In genomic region chr11:58322824-58323569, GRCm38 (mm10) we compare ENCODE assay signal across 8 mouse cellular contexts. TPM values are rescaled to one million over a fixed set of nuclear protein-coding genes. Genes with fewer than 3 reads are reported as not detected.
DNase-seq lines count a peak whose midpoint lies in the region; ATAC-seq and TF ChIP-seq lines count a peak whose summit lies in the region.

No protein-coding gene starts in this region.

- peaks cover 38% of the 10 kb centered on the region for H3K36me3 ChIP-seq in embryonic facial prominence, embryonic 15.5 days
- peaks cover 26% of the 10 kb centered on the region for H3K36me3 ChIP-seq in kidney, embryonic 14.5 days (ENCODE audit: control insufficient read depth, insufficient read depth, low read length)
- H3K36me3 ChIP-seq in limb, embryonic 14.5 days (ENCODE audit: control insufficient read depth, insufficient read depth, low read length) = peaks cover 17% of the 10 kb centered on the region
- peaks cover 10% of the 10 kb centered on the region for H3K36me3 ChIP-seq in midbrain, embryonic 16.5 days (ENCODE audit: control insufficient read depth, insufficient read depth, low read length)
- H3K36me3 ChIP-seq in spleen, adult 2 months (ENCODE audit: control insufficient read depth, insufficient read depth, low read length) = no peaks in the 10 kb centered on the region; the same call in 1 of the 2 replicates

- WGBS in embryonic facial prominence, embryonic 15.5 days = under 1% methylated on average over 60 of the region's 63 CpGs
- WGBS in kidney, embryonic 14.5 days = under 1% methylated on average over 63 of the region's 63 CpGs
- WGBS in limb, embryonic 14.5 days = under 1% methylated on average over 42 of the region's 63 CpGs
- WGBS in midbrain, embryonic 16.5 days = under 1% methylated on average over 59 of the region's 63 CpGs
- under 1% methylated on average over 60 of the region's 63 CpGs for WGBS in spleen, adult 2 months

- peak overlapping the region; percentile 74 for H3K4me3 ChIP-seq in bone marrow macrophage, adult 2 months (ENCODE audit: insufficient read depth, low read length)
- peak overlapping the region; percentile 76 for H3K4me3 ChIP-seq in embryonic facial prominence, embryonic 15.5 days (replicated peaks)
- peak overlapping the region; percentile 80 for H3K4me3 ChIP-seq in kidney, embryonic 14.5 days (ENCODE audit: low read length)
- H3K4me3 ChIP-seq in limb, embryonic 14.5 days (replicated peaks; ENCODE audit: low read length) = peak overlapping the region; percentile 76
- peak overlapping the region; percentile 62 for H3K4me3 ChIP-seq in midbrain, embryonic 16.5 days (ENCODE audit: low read depth, low read length)
- H3K4me3 ChIP-seq in spleen, adult 2 months (ENCODE audit: extremely low read depth, insufficient read depth, insufficient read length) = peak overlapping the region; percentile 78

- H3K9me3 ChIP-seq in embryonic facial prominence, embryonic 15.5 days (replicated peaks) = 0 out of 2 replicates have a peak, but pooled peaks cover 3% of the 10 kb centered on the region
- no peaks in the 10 kb centered on the region for H3K9me3 ChIP-seq in kidney, embryonic 14.5 days (ENCODE audit: control insufficient read depth, low read length)
- no peaks in the 10 kb centered on the region for H3K9me3 ChIP-seq in limb, embryonic 14.5 days (ENCODE audit: control insufficient read depth, low read length)
- no peaks in the 10 kb centered on the region for H3K9me3 ChIP-seq in midbrain, embryonic 16.5 days (replicated peaks; ENCODE audit: control insufficient read depth, low read length, poor library complexity, severe bottlenecking)

- no peak for TF ChIP-seq POLR2A in bone marrow macrophage, adult 2 months (IDR thresholded peaks at IDR 0.05; ENCODE audit: borderline replicate concordance, low read depth, low read length)
- TF ChIP-seq POLR2A in limb, embryonic 14.5 days (IDR thresholded peaks at IDR 0.05; ENCODE audit: borderline replicate concordance, extremely low read depth, insufficient read depth, insufficient read length) = peak; percentile 84; the same call in 1 of the 2 replicates
- TF ChIP-seq POLR2A in spleen, adult 2 months (IDR thresholded peaks at IDR 0.05; ENCODE audit: low read depth, low read length) = peak; percentile 60; the same call in 1 of the 2 replicates

- no peak for TF ChIP-seq CTCF in bone marrow macrophage, adult 2 months (IDR thresholded peaks at IDR 0.05; ENCODE audit: low read depth, low read length)
- no peak for TF ChIP-seq CTCF in spleen, adult 2 months (IDR thresholded peaks at IDR 0.05; ENCODE audit: extremely low read depth, insufficient read depth, insufficient read length, insufficient replicate concordance)

- peak overlapping the region; percentile 74 for H3K27ac ChIP-seq in bone marrow macrophage, adult 2 months (ENCODE audit: insufficient read depth, low read depth, low read length)
- H3K27ac ChIP-seq in embryonic facial prominence, embryonic 15.5 days (replicated peaks) = peak overlapping the region; percentile 97
- peak overlapping the region; percentile 97 for H3K27ac ChIP-seq in kidney, embryonic 14.5 days (ENCODE audit: low read depth, low read length)
- H3K27ac ChIP-seq in limb, embryonic 14.5 days (replicated peaks; ENCODE audit: low read depth, low read length) = peak overlapping the region; percentile 93
- H3K27ac ChIP-seq in midbrain, embryonic 16.5 days (ENCODE audit: low read length) = peak overlapping the region; percentile 91
- peak overlapping the region; percentile 89 for H3K27ac ChIP-seq in spleen, adult 2 months (ENCODE audit: insufficient read depth, low read length)

- no peaks in the 10 kb centered on the region for H3K27me3 ChIP-seq in embryonic facial prominence, embryonic 15.5 days
- no peaks in the 10 kb centered on the region for H3K27me3 ChIP-seq in kidney, embryonic 14.5 days (ENCODE audit: control insufficient read depth, insufficient read depth, low read length)
- no peaks in the 10 kb centered on the region for H3K27me3 ChIP-seq in limb, embryonic 14.5 days (ENCODE audit: control insufficient read depth, insufficient read depth, low read length)
- no peaks in the 10 kb centered on the region for H3K27me3 ChIP-seq in midbrain, embryonic 16.5 days (ENCODE audit: control insufficient read depth, insufficient read depth, low read depth, low read length)
- H3K27me3 ChIP-seq in spleen, adult 2 months (ENCODE audit: control insufficient read depth, insufficient read depth, low read length) = no peaks in the 10 kb centered on the region

- DNase-seq in B cell, adult 2 months = peak; percentile 95
- peak; percentile 97 to 98 for DNase-seq in heart, adult 9 months (ENCODE audit: low spot score in 2 of 2)
- peak; percentile 96 for DNase-seq in limb, embryonic 14.5 days (ENCODE audit: low spot score)
- peak; percentile 87 to 97 for DNase-seq in spleen, adult 2 months (ENCODE audit: low read depth in 1 of 2, low spot score in 2 of 2)

- peak overlapping the region; percentile 89 for H3K4me2 ChIP-seq in embryonic facial prominence, embryonic 15.5 days (replicated peaks)
- peak overlapping the region; percentile 86 for H3K4me2 ChIP-seq in kidney, embryonic 14.5 days (replicated peaks; ENCODE audit: low read depth, low read length)
- H3K4me2 ChIP-seq in limb, embryonic 14.5 days (replicated peaks; ENCODE audit: low read depth, low read length, severe bottlenecking) = peak overlapping the region; percentile 89
- H3K4me2 ChIP-seq in midbrain, embryonic 16.5 days (ENCODE audit: low read length) = peak overlapping the region; percentile 92

- peaks cover 19% of the 10 kb centered on the region for H3K4me1 ChIP-seq in bone marrow macrophage, adult 2 months (ENCODE audit: control insufficient read depth, insufficient read depth, low read length)
- peaks cover 15% of the 10 kb centered on the region for H3K4me1 ChIP-seq in embryonic facial prominence, embryonic 15.5 days
- peaks cover 11% of the 10 kb centered on the region for H3K4me1 ChIP-seq in kidney, embryonic 14.5 days (ENCODE audit: control insufficient read depth, insufficient read depth, low read length)
- H3K4me1 ChIP-seq in limb, embryonic 14.5 days (ENCODE audit: control insufficient read depth, insufficient read depth, low read length) = peaks cover 12% of the 10 kb centered on the region
- peaks cover 20% of the 10 kb centered on the region for H3K4me1 ChIP-seq in midbrain, embryonic 16.5 days (ENCODE audit: control insufficient read depth, insufficient read depth, low read length)
- peaks cover 4% of the 10 kb centered on the region; the same call in 1 of the 2 replicates for H3K4me1 ChIP-seq in spleen, adult 2 months (ENCODE audit: control insufficient read depth, insufficient read depth, insufficient read length)

- ATAC-seq in embryonic facial prominence, embryonic 15.5 days (ENCODE audit: insufficient number of reproducible peaks, low FRiP score, low TSS enrichment, low read depth) = peak; percentile 98
- ATAC-seq in kidney, embryonic 14.5 days (ENCODE audit: low FRiP score, low TSS enrichment) = peak; percentile 99
- peak; percentile 97 for ATAC-seq in limb, embryonic 14.5 days (ENCODE audit: low FRiP score, low read depth)
- ATAC-seq in midbrain, embryonic 16.5 days = peak; percentile 98

- H3K9ac ChIP-seq in embryonic facial prominence, embryonic 15.5 days = peak overlapping the region; percentile 70
- H3K9ac ChIP-seq in kidney, embryonic 14.5 days (ENCODE audit: low read depth, low read length) = peak overlapping the region; percentile 84
- H3K9ac ChIP-seq in limb, embryonic 14.5 days (ENCODE audit: low read depth, low read length, severe bottlenecking) = peak overlapping the region; percentile 78
- H3K9ac ChIP-seq in midbrain, embryonic 16.5 days (ENCODE audit: low read depth, low read length) = peak overlapping the region; percentile 82

RNA-seq across cellular contexts. Expression of gene Zfp672, which starts 7.1 kb away (rescaled TPM):
- 14.2 TPM in 2 replicates for polyA plus RNA-seq in bone marrow macrophage, adult 2 months (2012; ENCODE audit: insufficient read depth, insufficient read length, missing spikeins)
- 39.6 and 41.0 TPM in 2 replicates for polyA plus RNA-seq in embryonic facial prominence, embryonic 15.5 days (2015; fragmentation: Nextera tagmentation; extraction: Ambion mirVana)
- polyA plus RNA-seq in kidney, embryonic 14.5 days (2014; fragmentation: Nextera tagmentation; extraction: Ambion mirVana) = 34.4 and 34.5 TPM in 2 replicates
- polyA plus RNA-seq in limb, embryonic 14.5 days (2012; rRNA removed) = 35.2 and 44.3 TPM in 2 replicates
- polyA plus RNA-seq in limb, embryonic 14.5 days (2014; fragmentation: Nextera tagmentation; extraction: Ambion mirVana) = 40.7 and 42.4 TPM in 2 replicates
- 37.1 and 40.2 TPM in 2 replicates for polyA plus RNA-seq in midbrain, embryonic 16.5 days (2015; fragmentation: Nextera tagmentation; extraction: Ambion mirVana)
- 17.5 and 23.3 TPM in 2 replicates for polyA plus RNA-seq in spleen, adult 2 months (2012; rRNA removed)

RNA-seq across cellular contexts. Expression of gene Sh3bp5l, which starts 7.5 kb away (rescaled TPM):
- polyA plus RNA-seq in bone marrow macrophage, adult 2 months (2012; ENCODE audit: insufficient read depth, insufficient read length, missing spikeins) = 17.3 and 19.2 TPM in 2 replicates
- 34.0 and 38.7 TPM in 2 replicates for polyA plus RNA-seq in embryonic facial prominence, embryonic 15.5 days (2015; fragmentation: Nextera tagmentation; extraction: Ambion mirVana)
- 17.0 and 27.5 TPM in 2 replicates for polyA plus RNA-seq in kidney, embryonic 14.5 days (2014; fragmentation: Nextera tagmentation; extraction: Ambion mirVana)
- polyA plus RNA-seq in limb, embryonic 14.5 days (2012; rRNA removed) = 25.6 and 30.7 TPM in 2 replicates
- polyA plus RNA-seq in limb, embryonic 14.5 days (2014; fragmentation: Nextera tagmentation; extraction: Ambion mirVana) = 24.4 and 28.5 TPM in 2 replicates
- polyA plus RNA-seq in midbrain, embryonic 16.5 days (2015; fragmentation: Nextera tagmentation; extraction: Ambion mirVana) = 52.4 and 53.2 TPM in 2 replicates
- 16.0 and 16.3 TPM in 2 replicates for polyA plus RNA-seq in spleen, adult 2 months (2012; rRNA removed)

RNA-seq across cellular contexts. Expression of gene Zfp692, which starts 16.1 kb away (rescaled TPM):
- polyA plus RNA-seq in bone marrow macrophage, adult 2 months (2012; ENCODE audit: insufficient read depth, insufficient read length, missing spikeins) = 12.1 and 13.5 TPM in 2 replicates
- 33.1 and 37.1 TPM in 2 replicates for polyA plus RNA-seq in embryonic facial prominence, embryonic 15.5 days (2015; fragmentation: Nextera tagmentation; extraction: Ambion mirVana)
- 19.3 and 23.1 TPM in 2 replicates for polyA plus RNA-seq in kidney, embryonic 14.5 days (2014; fragmentation: Nextera tagmentation; extraction: Ambion mirVana)
- 66.0 and 74.7 TPM in 2 replicates for polyA plus RNA-seq in limb, embryonic 14.5 days (2012; rRNA removed)
- polyA plus RNA-seq in limb, embryonic 14.5 days (2014; fragmentation: Nextera tagmentation; extraction: Ambion mirVana) = 18.3 and 18.8 TPM in 2 replicates
- 32.2 and 32.4 TPM in 2 replicates for polyA plus RNA-seq in midbrain, embryonic 16.5 days (2015; fragmentation: Nextera tagmentation; extraction: Ambion mirVana)
- 17.6 and 23.7 TPM in 2 replicates for polyA plus RNA-seq in spleen, adult 2 months (2012; rRNA removed)

RNA-seq across cellular contexts. Expression of gene 4930438A08Rik, which starts 48.4 kb away (rescaled TPM):
- polyA plus RNA-seq in bone marrow macrophage, adult 2 months (2012; ENCODE audit: insufficient read depth, insufficient read length, missing spikeins) = not detected in 2 replicates
- polyA plus RNA-seq in embryonic facial prominence, embryonic 15.5 days (2015; fragmentation: Nextera tagmentation; extraction: Ambion mirVana) = 2.0 and 2.4 TPM in 2 replicates
- not detected in 2 replicates for polyA plus RNA-seq in kidney, embryonic 14.5 days (2014; fragmentation: Nextera tagmentation; extraction: Ambion mirVana)
- 0.06 and 0.09 TPM in 2 replicates for polyA plus RNA-seq in limb, embryonic 14.5 days (2012; rRNA removed)
- 0.47 TPM in 1 of 2 replicates, not detected in the other for polyA plus RNA-seq in limb, embryonic 14.5 days (2014; fragmentation: Nextera tagmentation; extraction: Ambion mirVana)
- polyA plus RNA-seq in midbrain, embryonic 16.5 days (2015; fragmentation: Nextera tagmentation; extraction: Ambion mirVana) = not detected in 2 replicates
- 0.53 and 0.63 TPM in 2 replicates for polyA plus RNA-seq in spleen, adult 2 months (2012; rRNA removed)

RNA-seq across cellular contexts. Expression of gene Lypd8, which starts 55.8 kb away (rescaled TPM):
- polyA plus RNA-seq in bone marrow macrophage, adult 2 months (2012; ENCODE audit: insufficient read depth, insufficient read length, missing spikeins) = not detected in 2 replicates
- polyA plus RNA-seq in embryonic facial prominence, embryonic 15.5 days (2015; fragmentation: Nextera tagmentation; extraction: Ambion mirVana) = 0.20 and 0.35 TPM in 2 replicates
- not detected in 2 replicates for polyA plus RNA-seq in kidney, embryonic 14.5 days (2014; fragmentation: Nextera tagmentation; extraction: Ambion mirVana)
- polyA plus RNA-seq in limb, embryonic 14.5 days (2012; rRNA removed) = 0.06 and 0.44 TPM in 2 replicates
- not detected in 2 replicates for polyA plus RNA-seq in limb, embryonic 14.5 days (2014; fragmentation: Nextera tagmentation; extraction: Ambion mirVana)
- not detected in 2 replicates for polyA plus RNA-seq in midbrain, embryonic 16.5 days (2015; fragmentation: Nextera tagmentation; extraction: Ambion mirVana)
- 0.35 and 0.41 TPM in 2 replicates for polyA plus RNA-seq in spleen, adult 2 months (2012; rRNA removed)

Comparison
In these comparisons a context has a peak if more than half of its experiments do, and no peak if none do; other contexts are left out.
1. Peak in every context shown above with its lines: DNase-seq, ATAC-seq, H3K4me3 ChIP-seq and H3K27ac ChIP-seq.